Mouse (Mus musculus): ENCODE data around the gene Zfp968.
"Not testable (repeated sequence)": the region's sequence is repeated elsewhere in the genome, so short reads cannot be mapped to it uniquely, and the experiment has no call there.

Zfp968 gene

DNA sequence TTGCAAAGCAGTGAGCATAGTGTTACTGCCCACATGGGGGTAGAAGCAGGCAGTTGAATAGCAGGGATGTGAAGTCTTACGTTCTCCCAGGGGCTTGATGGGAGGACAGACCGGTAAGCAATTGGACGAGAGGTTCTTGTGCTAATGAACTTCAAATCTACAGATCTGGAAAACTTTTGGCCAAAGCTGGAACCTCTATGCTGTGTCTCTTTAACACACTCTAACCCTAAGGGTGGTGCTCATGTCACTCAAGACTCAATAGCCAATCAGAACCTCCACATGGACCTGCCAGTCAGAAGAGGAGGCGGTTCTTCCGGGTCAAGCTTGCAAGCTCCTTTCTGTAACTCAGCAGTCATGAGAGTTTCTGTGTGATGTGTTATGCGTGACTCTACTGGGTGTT lies at the start of gene Zfp968:
Zfp968 (plus strand) TSS at position 301 of the 400 bp plus-strand sequence.
- not testable (repeated sequence) for DNase-seq (ENCODE audit: inconsistent ontology term)

DNA sequence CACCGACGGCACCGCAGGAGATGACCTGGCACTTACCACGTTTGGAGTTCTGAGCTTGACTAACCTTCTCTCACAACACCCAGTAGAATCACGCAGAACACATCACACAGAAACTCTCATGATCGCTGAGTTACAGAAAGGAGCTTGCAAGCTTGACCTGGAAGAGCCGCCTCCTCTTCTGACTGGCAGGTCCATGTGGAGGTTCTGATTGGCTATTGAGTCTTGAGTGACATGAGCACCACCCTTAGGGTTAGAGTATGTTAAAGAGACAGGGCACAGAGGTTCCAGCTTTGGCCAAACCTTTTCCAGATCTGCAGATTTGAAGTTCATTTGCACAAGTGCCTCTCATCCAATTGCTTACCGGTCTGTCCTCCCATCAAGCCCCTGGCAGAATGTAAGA lies 34.1 kb upstream of the Zfp968 start, which contains the start of gene Gm4631:
Gm4631 (minus strand) TSS at position 101 of the 400 bp plus-strand sequence.
- DNase-seq (ENCODE audit: inconsistent ontology term): not testable (repeated sequence)

All from Muller cell, postnatal 12 days (primary cell).